Mouse (Mus musculus) myocyte (in vitro differentiated cells): ENCODE results near the gene Fam171a2.

ENCODE experiments used
- CEBPB ChIP-seq: IDR thresholded peaks from 2 replicates; pipeline ENCODE4 v1.6.1; 2011; ENCODE audit warnings: mild to moderate bottlenecking, moderate library complexity; ENCODE audit not compliant: poor library complexity, insufficient read depth, severe bottlenecking
- SRF ChIP-seq: IDR thresholded peaks from one replicate; pipeline ENCODE4 v1.6.1; 2011; ENCODE audit warnings: low read depth; ENCODE audit not compliant: control insufficient read depth, insufficient read length

DNA sequence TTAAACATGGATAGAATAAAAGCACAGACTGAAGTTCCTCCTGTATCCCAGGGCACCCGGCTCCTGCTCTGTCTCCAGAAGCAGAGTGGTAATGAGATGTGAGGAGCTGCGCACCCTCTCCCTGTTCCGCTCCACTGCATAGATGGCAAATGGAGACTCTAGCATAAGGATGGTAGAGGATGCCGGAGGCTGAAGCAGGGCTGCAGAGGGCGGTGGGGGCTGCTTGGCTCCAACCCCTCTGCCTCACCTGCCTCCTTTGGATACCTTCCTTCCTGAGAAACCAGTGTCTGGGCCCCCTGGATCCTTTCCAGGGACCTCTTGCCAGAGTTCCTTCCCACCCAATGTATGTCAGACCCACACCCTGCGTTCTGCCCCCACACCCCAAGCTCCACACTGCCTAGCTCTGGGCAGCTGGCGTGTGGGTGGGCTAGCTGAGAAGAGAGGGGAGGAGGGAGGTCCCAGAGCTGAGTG lies 50.8 kb downstream of the Fam171a2 start:
- TF ChIP-seq CEBPB (no peak), SRF (no peak)
